Mouse (Mus musculus) brain, embryonic 14.5 days (tissue): Measurements from ENCODE around the gene Gga1.

Source experiments
- CTCF ChIP-seq: fragments of 200-500 bp; IDR thresholded peaks from 2 replicates; pipeline ENCODE4 v1.5.1; 2012; ENCODE audit warnings: inconsistent platforms, mild to moderate bottlenecking, moderate library complexity, borderline replicate concordance; ENCODE audit not compliant: insufficient read depth, insufficient read length; ENCODE audit errors: extremely low read depth
- POLR2A ChIP-seq: fragments of 200-500 bp; IDR thresholded peaks from 2 replicates; pipeline ENCODE4 v1.6.1; 2012; ENCODE audit warnings: mild to moderate bottlenecking, inconsistent platforms, borderline replicate concordance; ENCODE audit not compliant: poor library complexity, insufficient read depth, insufficient read length, severe bottlenecking; ENCODE audit errors: extremely low read depth

- TF ChIP-seq CTCF (peak; percentile 54; the same call in 1 of the 2 replicates), POLR2A (no peak)
Observed at GRCm38 (mm10) chr15:78931577-78931976, 54.6 kb downstream of the Gga1 start.
